Mouse (Mus musculus): ENCODE data around the gene AI661453.

AI661453 gene

GRCm38 (mm10) chr17:47504228-47504627, 67.8 kb downstream of the AI661453 start:
- DNase-seq = no peak

- no peak for DNase-seq
Observed at GRCm38 (mm10) chr17:47504941-47505346, 68.5 kb downstream of the AI661453 start, which contains the start of gene Ccnd3. Ccnd3 (plus strand) TSS chr17:47505051.

GRCm38 (mm10) chr17:47505566-47505965, 69.2 kb downstream of the AI661453 start:
- DNase-seq = no peak

- no peak for DNase-seq
Observed at GRCm38 (mm10) chr17:47506042-47506441, 69.6 kb downstream of the AI661453 start.

- DNase-seq = no peak
Observed at GRCm38 (mm10) chr17:47506697-47507096, 70.3 kb downstream of the AI661453 start.

GRCm38 (mm10) chr17:47507523-47507922, 71.1 kb downstream of the AI661453 start:
- DNase-seq = no peak

GRCm38 (mm10) chr17:47508012-47508608, 71.7 kb downstream of the AI661453 start:
- DNase-seq = peak; percentile 42

GRCm38 (mm10) chr17:47509031-47509705, 72.8 kb downstream of the AI661453 start:
- no peak for DNase-seq

- peak; percentile 82 for DNase-seq
Observed at GRCm38 (mm10) chr17:47511111-47512020, 75.0 kb downstream of the AI661453 start.

- no peak for DNase-seq
Observed at GRCm38 (mm10) chr17:47512956-47513775, 76.8 kb downstream of the AI661453 start.

- DNase-seq = no peak
Observed at GRCm38 (mm10) chr17:47515180-47515844, 78.9 kb downstream of the AI661453 start.

- DNase-seq = no peak
Observed at GRCm38 (mm10) chr17:47516232-47516631, 79.8 kb downstream of the AI661453 start.

GRCm38 (mm10) chr17:47518205-47518604, 81.8 kb downstream of the AI661453 start:
- no peak for DNase-seq

Measured in cerebellum, adult 11-12 months (tissue).